Mouse (Mus musculus): ENCODE measurements around the gene Cabp4. TPM values are rescaled to one million over a fixed set of nuclear protein-coding genes. Genes with fewer than 3 reads are reported as not detected.

Gene Cabp4
- polyA plus RNA-seq, 1 experiment, result 0.10 TPM

GRCm38 (mm10) chr19:4098426-4098825 lies 45.4 kb downstream of the Cabp4 start:
- no peak for TF ChIP-seq TCF12 (IDR thresholded peaks at IDR 0.05; ENCODE audit: insufficient read depth, poor library complexity, severe bottlenecking)
- TF ChIP-seq USF1 (IDR thresholded peaks at IDR 0.05; ENCODE audit: low read depth), result no peak
- TF ChIP-seq MYOG (IDR thresholded peaks at IDR 0.05; ENCODE audit: control insufficient read depth in 1 of 3, insufficient read depth in 1 of 3, insufficient read length in 2 of 3, low read depth in 2 of 3), result no peak
- no peak for TF ChIP-seq MYOD1 (IDR thresholded peaks at IDR 0.05; ENCODE audit: control insufficient read depth in 1 of 3, insufficient read length in 2 of 3, low read depth in 2 of 3)
- TF ChIP-seq E2F4 (IDR thresholded peaks at IDR 0.05; ENCODE audit: insufficient read depth), result no peak
- no peak for TF ChIP-seq SRF (IDR thresholded peaks at IDR 0.05; ENCODE audit: control insufficient read depth, insufficient read length, low read depth)
- no peak for TF ChIP-seq POLR2A (IDR thresholded peaks at IDR 0.05; ENCODE audit: insufficient read length, low read depth)
- no peak for TF ChIP-seq TCF3 (IDR thresholded peaks at IDR 0.05; ENCODE audit: insufficient read length, low read depth)
- TF ChIP-seq MAX (IDR thresholded peaks at IDR 0.05; ENCODE audit: low read depth), result no peak
- no peak for TF ChIP-seq CEBPB (IDR thresholded peaks at IDR 0.05; ENCODE audit: insufficient read depth, poor library complexity, severe bottlenecking)
- no peak for TF ChIP-seq REST (IDR thresholded peaks at IDR 0.05; ENCODE audit: insufficient read depth, insufficient read length)
- no peak for TF ChIP-seq POLR2AphosphoS2 (IDR thresholded peaks at IDR 0.05; ENCODE audit: insufficient read length, low read depth)
- Histone ChIP-seq H3K4me2 (ENCODE audit: low read depth) (peak overlapping the region; percentile 98), H3K36me3 (ENCODE audit: control insufficient read depth, insufficient read depth) (no peaks in the 10 kb centered on the region), H3ac (ENCODE audit: control insufficient read depth, insufficient read length) (no peak overlapping the region), H3K79me2 (ENCODE audit: control insufficient read depth, insufficient read depth) (peaks cover 15% of the 10 kb centered on the region), H3K27me3 (ENCODE audit: control insufficient read depth, insufficient read depth, insufficient read length) (no peaks in the 10 kb centered on the region), H3K4me3 (peak overlapping the region; percentile 57)

GRCm38 (mm10) chr19:4097441-4097825 lies 46.4 kb downstream of the Cabp4 start:
- Histone ChIP-seq H3K27me3 (ENCODE audit: control insufficient read depth, insufficient read depth, insufficient read length) (no peaks in the 10 kb centered on the region), H3K36me3 (ENCODE audit: control insufficient read depth, insufficient read depth) (no peaks in the 10 kb centered on the region), H3ac (ENCODE audit: control insufficient read depth, insufficient read length) (peak overlapping the region; percentile 7), H3K4me3 (peak overlapping the region; percentile 57), H3K79me2 (ENCODE audit: control insufficient read depth, insufficient read depth) (peaks cover 15% of the 10 kb centered on the region), H3K4me2 (ENCODE audit: low read depth) (peak overlapping the region; percentile 98)
- no peak for TF ChIP-seq MYOG (IDR thresholded peaks at IDR 0.05; ENCODE audit: control insufficient read depth in 1 of 3, insufficient read depth in 1 of 3, insufficient read length in 2 of 3, low read depth in 2 of 3)
- TF ChIP-seq CEBPB (IDR thresholded peaks at IDR 0.05; ENCODE audit: insufficient read depth, poor library complexity, severe bottlenecking), result peak; percentile 51; the same call in 1 of the 2 replicates
- no peak for TF ChIP-seq TCF3 (IDR thresholded peaks at IDR 0.05; ENCODE audit: insufficient read length, low read depth)
- no peak for TF ChIP-seq POLR2A (IDR thresholded peaks at IDR 0.05; ENCODE audit: insufficient read length, low read depth)
- TF ChIP-seq SRF (IDR thresholded peaks at IDR 0.05; ENCODE audit: control insufficient read depth, insufficient read length, low read depth), result no peak
- no peak for TF ChIP-seq MAX (IDR thresholded peaks at IDR 0.05; ENCODE audit: low read depth)
- no peak for TF ChIP-seq E2F4 (IDR thresholded peaks at IDR 0.05; ENCODE audit: insufficient read depth)

GRCm38 (mm10) chr19:4096642-4097440 lies 47.0 kb downstream of the Cabp4 start, which contains the start of gene Cdk2ap2:
Gene Cdk2ap2 (plus strand): TSS chr19:4097182.
- H3K27me3 ChIP-seq (ENCODE audit: control insufficient read depth, insufficient read depth, insufficient read length), result no peaks in the 10 kb centered on the region

GRCm38 (mm10) chr19:4095802-4096201 lies 48.0 kb downstream of the Cabp4 start:
- no peaks in the 10 kb centered on the region for H3K36me3 ChIP-seq (ENCODE audit: control insufficient read depth, insufficient read depth)
- H3K4me2 ChIP-seq (ENCODE audit: low read depth), result no peak overlapping the region
- peak overlapping the region; percentile 57 for H3K4me3 ChIP-seq
- no peak overlapping the region for H3ac ChIP-seq (ENCODE audit: control insufficient read depth, insufficient read length)
- H3K27me3 ChIP-seq (ENCODE audit: control insufficient read depth, insufficient read depth, insufficient read length), result no peaks in the 10 kb centered on the region
- no peak for TF ChIP-seq MYOD1 (IDR thresholded peaks at IDR 0.05; ENCODE audit: control insufficient read depth in 1 of 3, insufficient read length in 2 of 3, low read depth in 2 of 3)
- peaks cover 15% of the 10 kb centered on the region for H3K79me2 ChIP-seq (ENCODE audit: control insufficient read depth, insufficient read depth)

More at GRCm38 (mm10) chr19:4096642-4097440, 47.0 kb downstream of the Cabp4 start, which contains the start of gene Cdk2ap2:
- no peak for TF ChIP-seq SRF (IDR thresholded peaks at IDR 0.05; ENCODE audit: control insufficient read depth, insufficient read length, low read depth)
- no peak for TF ChIP-seq TCF12 (IDR thresholded peaks at IDR 0.05; ENCODE audit: insufficient read depth, poor library complexity, severe bottlenecking)
- peak; percentile 49 for TF ChIP-seq E2F4 (IDR thresholded peaks at IDR 0.05; ENCODE audit: insufficient read depth)
- TF ChIP-seq USF1 (IDR thresholded peaks at IDR 0.05; ENCODE audit: low read depth), result no peak
- TF ChIP-seq POLR2AphosphoS2 (IDR thresholded peaks at IDR 0.05; ENCODE audit: insufficient read length, low read depth), result peak; percentile 61
- peak in 2 of 3 experiments; percentile 25 to 69 for TF ChIP-seq MYOG (IDR thresholded peaks at IDR 0.05; ENCODE audit: control insufficient read depth in 1 of 3, insufficient read depth in 1 of 3, insufficient read length in 2 of 3, low read depth in 2 of 3)
- TF ChIP-seq POLR2A (IDR thresholded peaks at IDR 0.05; ENCODE audit: insufficient read length, low read depth), result peak; percentile 72
- TF ChIP-seq MAX (IDR thresholded peaks at IDR 0.05; ENCODE audit: low read depth), result no peak
- no peak for TF ChIP-seq TCF3 (IDR thresholded peaks at IDR 0.05; ENCODE audit: insufficient read length, low read depth)
- TF ChIP-seq REST (IDR thresholded peaks at IDR 0.05; ENCODE audit: insufficient read depth, insufficient read length), result no peak
- TF ChIP-seq CEBPB (IDR thresholded peaks at IDR 0.05; ENCODE audit: insufficient read depth, poor library complexity, severe bottlenecking), result no peak
- peak in 2 of 3 experiments; percentile 68 to 76 for TF ChIP-seq MYOD1 (IDR thresholded peaks at IDR 0.05; ENCODE audit: control insufficient read depth in 1 of 3, insufficient read length in 2 of 3, low read depth in 2 of 3)
- H3K4me3 ChIP-seq, result peak within 1 kb of the TSS; percentile 57
- H3K36me3 ChIP-seq (ENCODE audit: control insufficient read depth, insufficient read depth), result no peaks in the 10 kb centered on the region
- H3ac ChIP-seq (ENCODE audit: control insufficient read depth, insufficient read length), result peak within 1 kb of the TSS; percentile 7
- H3K4me2 ChIP-seq (ENCODE audit: low read depth), result peak within 1 kb of the TSS; percentile 98
- H3K79me2 ChIP-seq (ENCODE audit: control insufficient read depth, insufficient read depth), result peaks cover 15% of the 10 kb centered on the region
